Mouse (Mus musculus) liver, adult 2 months (tissue): Measurements from ENCODE around the gene Bicral. TPM values are rescaled to one million over a fixed set of nuclear protein-coding genes. Genes with fewer than 3 reads are reported as not detected.
"Not testable (repeated sequence)": the region's sequence is repeated elsewhere in the genome, so short reads cannot be mapped to it uniquely, and the experiment has no call there.

ENCODE experiments used
- DNase-seq: peaks from one replicate; pipeline ENCODE4 v3.0.0-alpha.2; 2011; ENCODE audit warnings: low read depth, low spot score; ENCODE audit errors: extremely low read depth
- H3K27ac ChIP-seq: fragments of 200-500 bp; replicated peaks from 2 replicates; pipeline ENCODE4 v1.5.1; 2012; ENCODE audit warnings: low read depth, mild to moderate bottlenecking, control low read depth, inconsistent platforms, low read length; ENCODE audit not compliant: insufficient read depth
- H3K27me3 ChIP-seq: fragments of 200-500 bp; 2 replicates; pipeline ENCODE4 v1.6.1; 2012; ENCODE audit warnings: mild to moderate bottlenecking, moderate library complexity, low read length, inconsistent platforms; ENCODE audit not compliant: control insufficient read depth, insufficient read depth
- H3K36me3 ChIP-seq: fragments of 200-500 bp; 2 replicates; pipeline ENCODE4 v1.6.1; 2012; ENCODE audit warnings: low read length, inconsistent platforms; ENCODE audit not compliant: control insufficient read depth, insufficient read depth
- H3K4me1 ChIP-seq: fragments of 200-500 bp; 2 replicates; pipeline ENCODE4 v1.6.1; 2011; ENCODE audit warnings: low read length; ENCODE audit not compliant: control insufficient read depth, insufficient read depth
- H3K4me3 ChIP-seq: fragments of 200-500 bp; 2 replicates; pipeline ENCODE4 v1.5.1; 2011; ENCODE audit warnings: low read depth, mild to moderate bottlenecking, control low read depth, low read length, moderate library complexity; ENCODE audit not compliant: insufficient read depth
- H3K79me2 ChIP-seq: fragments of 200-500 bp; 2 replicates; pipeline ENCODE4 v1.6.1; 2012; ENCODE audit warnings: inconsistent platforms, mild to moderate bottlenecking, low read length, moderate library complexity; ENCODE audit not compliant: control insufficient read depth, insufficient read depth
- H3K9ac ChIP-seq: fragments of 200-500 bp; 2 replicates; pipeline ENCODE4 v1.6.1; 2012; ENCODE audit warnings: low read depth, mild to moderate bottlenecking, control low read depth, inconsistent platforms, low read length
- CTCF ChIP-seq: fragments of 200-500 bp; IDR thresholded peaks from 2 replicates; pipeline ENCODE4 v1.5.1; 2011; ENCODE audit warnings: low read depth, low read length, control low read depth
- POLR2A ChIP-seq: fragments of 200-500 bp; IDR thresholded peaks from 2 replicates; pipeline ENCODE4 v1.6.1; 2011; ENCODE audit warnings: low read length, control low read depth; ENCODE audit not compliant: insufficient read depth; ENCODE audit errors: extremely low read depth
- WGBS: fragments of 180-500 bp; shearing (Covaris S2); methylation state at CpG from one replicate; pipeline ENCODE4 v1.1.7; 2018; 5-methylcytosine and 5-hydroxymethylcytosine counted together
- polyA plus RNA-seq: library from polyadenylated mRNA; depleted of rRNA; stranded (reverse); fragments of >200 nt; gene quantifications from 2 replicates; pipeline ENCODE4 v1.2.3, GENCODE M21; 2012
- total RNA-seq: library from RNA; depleted of rRNA; stranded (reverse); fragments of >200 nt; gene quantifications from 2 replicates; pipeline ENCODE4 v1.2.3, GENCODE M21; 2014

Bicral gene
- total and polyA plus RNA-seq, 2 experiments: 3.2 to 7.9 TPM

GRCm38 (mm10) chr17:46796743-46797142 is 61.5 kb downstream of the Bicral start:
- 94% methylated on average over 4 of the region's 4 CpGs for WGBS
- Histone ChIP-seq H3K36me3 (peaks cover 14% of the 10 kb centered on the region), H3K27ac (no peak overlapping the region), H3K4me1 (no peaks in the 10 kb centered on the region), H3K4me3 (no peak overlapping the region), H3K79me2 (no peaks in the 10 kb centered on the region), H3K9ac (no peak overlapping the region), H3K27me3 (no peaks in the 10 kb centered on the region)
- TF ChIP-seq CTCF: no peak
- no peak for TF ChIP-seq POLR2A
- DNase-seq: no peak

- 77% methylated on average over 2 of the region's 2 CpGs for WGBS
- Histone ChIP-seq H3K27me3 (no peaks in the 10 kb centered on the region), H3K4me1 (no peaks in the 10 kb centered on the region), H3K79me2 (no peaks in the 10 kb centered on the region), H3K4me3 (no peak overlapping the region), H3K27ac (no peak overlapping the region), H3K36me3 (no peaks in the 10 kb centered on the region; the same call in 1 of the 2 replicates), H3K9ac (no peak overlapping the region)
- no peak for DNase-seq
- TF ChIP-seq CTCF (no peak), POLR2A (no peak)
Observed at GRCm38 (mm10) chr17:46792963-46793362, 65.3 kb downstream of the Bicral start.

GRCm38 (mm10) chr17:46787974-46788373 is 70.3 kb downstream of the Bicral start:
- H3K4me1 ChIP-seq, DNase-seq, H3K9ac ChIP-seq, H3K4me3 ChIP-seq, H3K27me3 ChIP-seq, H3K27ac ChIP-seq, H3K36me3 ChIP-seq, H3K79me2 ChIP-seq: not testable (repeated sequence)
- WGBS: 86% methylated on average over 2 of the region's 2 CpGs

GRCm38 (mm10) chr17:46786952-46787351 is 71.3 kb downstream of the Bicral start:
- H3K4me1 ChIP-seq: no peaks in the 10 kb centered on the region; the same call in 1 of the 2 replicates
- H3K79me2 ChIP-seq: peaks cover 1% of the 10 kb centered on the region; the same call in 1 of the 2 replicates
- H3K27ac ChIP-seq: no peak overlapping the region
- no peak overlapping the region for H3K9ac ChIP-seq
- no peaks in the 10 kb centered on the region for H3K27me3 ChIP-seq
- H3K36me3 ChIP-seq: no peaks in the 10 kb centered on the region
- TF ChIP-seq POLR2A: no peak
- TF ChIP-seq CTCF: no peak
- WGBS: 86% methylated on average over 5 of the region's 5 CpGs
- no peak for DNase-seq
- H3K4me3 ChIP-seq: no peak overlapping the region

- Histone ChIP-seq H3K9ac (no peak overlapping the region), H3K36me3 (peaks cover 22% of the 10 kb centered on the region), H3K27ac (no peak overlapping the region), H3K4me3 (no peak overlapping the region), H3K27me3 (no peaks in the 10 kb centered on the region), H3K4me1 (peaks cover 3% of the 10 kb centered on the region; the same call in 1 of the 2 replicates), H3K79me2 (peaks cover 12% of the 10 kb centered on the region; the same call in 1 of the 2 replicates)
- TF ChIP-seq CTCF (no peak), POLR2A (no peak)
- DNase-seq: no peak
- 73% methylated on average over 2 of the region's 2 CpGs for WGBS
Observed at GRCm38 (mm10) chr17:46783222-46783565, 75.1 kb downstream of the Bicral start.

GRCm38 (mm10) chr17:46782341-46783221 is 75.7 kb downstream of the Bicral start, which contains the start of gene Rpl7l1:
Rpl7l1 (minus strand) TSS chr17:46782672.
- Histone ChIP-seq H3K4me3 (peak within 1 kb of the TSS; percentile 67), H3K27me3 (no peaks in the 10 kb centered on the region), H3K27ac (peak within 1 kb of the TSS; percentile 80), H3K9ac (peak within 1 kb of the TSS; percentile 95), H3K79me2 (peaks cover 12% of the 10 kb centered on the region; the same call in 1 of the 2 replicates), H3K36me3 (peaks cover 26% of the 10 kb centered on the region), H3K4me1 (peaks cover 3% of the 10 kb centered on the region; the same call in 1 of the 2 replicates)
- TF ChIP-seq POLR2A (peak; percentile 87), CTCF (peak; percentile 36; the same call in 1 of the 2 replicates)
- WGBS: under 1% methylated on average over 44 of the region's 44 CpGs
- DNase-seq: peak; percentile 82
